Mouse (Mus musculus) CH12F3 (cell line): ENCODE measurements around the gene Pik3c2a.

Source experiments
- in situ Hi-C: fragments of 300-500 bp; cut with MboI; formaldehyde crosslinking; loops from 2 replicates; pipeline ENCODE4 v1.14.3; 2020; ENCODE audit warnings: low sequenced_read_pairs

The Pik3c2a gene

DNA sequence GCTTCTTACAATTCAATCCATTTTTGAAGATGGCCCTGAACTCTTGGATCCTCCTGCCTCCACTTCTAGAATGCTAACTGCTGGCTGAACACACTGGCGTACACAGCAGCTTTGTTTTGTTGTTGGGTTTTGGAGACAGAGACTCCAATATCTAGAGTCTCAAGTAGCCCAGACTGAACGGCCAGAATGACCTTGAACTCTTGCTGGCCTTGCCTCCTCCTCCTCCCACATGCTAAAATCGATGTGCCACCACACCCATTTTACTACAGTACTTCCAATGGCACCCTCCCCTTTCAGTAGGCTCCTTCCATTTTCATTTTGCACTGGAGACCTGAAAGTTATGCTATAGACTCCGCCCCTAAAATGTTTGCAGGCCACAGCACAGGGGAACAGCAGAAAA, 142.1 kb downstream of the Pik3c2a start:
- in situ Hi-C loops, result no loop called here

DNA sequence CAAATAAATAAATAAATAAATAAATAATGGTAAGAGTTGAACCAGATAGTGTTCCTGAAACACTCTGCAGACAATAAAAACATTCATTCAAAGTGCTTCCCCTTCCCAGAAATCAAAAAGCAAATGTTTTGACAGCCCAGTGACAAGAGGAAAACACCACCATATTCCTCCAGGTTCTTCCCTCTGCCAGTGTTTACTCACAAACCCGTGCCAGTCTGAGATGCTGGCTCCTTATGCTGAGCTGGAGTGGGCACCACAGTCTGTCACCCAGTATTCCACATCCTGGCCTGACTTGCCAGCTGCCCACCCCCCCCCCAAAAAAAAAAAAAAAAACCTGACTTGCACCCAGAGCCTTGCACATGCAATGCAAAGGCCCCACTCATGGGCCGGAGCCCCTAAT, 144.4 kb downstream of the Pik3c2a start:
- in situ Hi-C loops, result no loop called here

DNA sequence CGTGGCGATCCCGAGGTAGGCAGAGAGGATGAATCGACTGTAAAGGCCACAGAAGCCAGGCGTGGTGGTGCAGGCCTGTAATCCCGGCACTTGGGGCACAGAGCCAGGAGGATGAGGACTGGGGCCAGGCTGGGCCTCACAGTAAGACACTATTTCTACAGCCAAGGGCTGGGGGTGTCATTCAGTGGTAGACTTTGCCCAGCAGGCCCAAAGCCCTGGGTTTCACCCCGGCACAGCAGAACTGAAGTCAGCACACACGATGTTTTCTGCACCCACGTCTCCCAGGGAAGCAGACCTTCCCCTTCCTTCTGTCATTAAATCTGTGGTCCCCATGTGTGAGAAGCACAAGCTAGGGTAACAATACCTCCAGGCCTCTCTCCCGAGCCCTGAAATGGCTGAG, 144.9 kb downstream of the Pik3c2a start:
- in situ Hi-C loops, result no loop called here

DNA sequence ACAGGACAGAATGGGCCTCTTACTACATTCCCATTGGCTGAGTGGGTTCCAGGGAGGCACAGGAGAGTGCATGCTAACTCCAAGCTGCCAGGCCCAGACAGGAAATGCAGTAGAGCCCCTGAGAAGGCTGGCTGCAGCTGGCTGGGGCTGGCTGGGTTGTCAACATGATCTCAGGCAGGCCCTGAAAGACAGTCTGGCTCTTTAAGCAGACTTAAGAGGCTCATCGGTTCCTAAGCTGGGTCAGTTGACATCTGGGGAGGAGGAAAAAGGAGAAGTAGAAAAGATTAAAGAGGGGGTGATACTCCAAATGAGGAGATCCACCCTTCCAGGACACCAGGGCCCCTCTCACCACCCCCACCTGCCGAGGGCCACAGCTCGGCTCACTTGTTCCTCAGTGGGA, 148.3 kb downstream of the Pik3c2a start:
- in situ Hi-C loops, result no loop called here

DNA sequence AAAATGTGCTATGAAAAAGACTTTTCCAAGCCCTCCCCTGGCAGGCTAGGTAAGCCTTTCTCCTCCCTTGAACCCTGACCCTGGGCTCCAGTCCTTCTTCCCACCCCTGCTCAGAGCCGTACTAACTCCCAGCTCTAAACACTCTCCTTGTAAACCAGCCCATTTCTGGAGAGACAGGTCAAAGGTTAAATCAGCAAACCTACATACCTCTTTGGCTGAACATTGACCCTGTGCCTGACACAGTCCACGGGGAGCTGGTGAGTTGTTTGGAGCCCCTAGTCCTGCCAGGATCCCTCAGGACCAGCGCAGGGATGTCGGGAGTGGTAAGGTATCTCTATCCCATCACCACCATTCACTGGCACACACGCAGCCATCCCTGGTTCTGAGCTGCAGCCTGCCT, 150.9 kb downstream of the Pik3c2a start:
- in situ Hi-C loops, result no loop called here

DNA sequence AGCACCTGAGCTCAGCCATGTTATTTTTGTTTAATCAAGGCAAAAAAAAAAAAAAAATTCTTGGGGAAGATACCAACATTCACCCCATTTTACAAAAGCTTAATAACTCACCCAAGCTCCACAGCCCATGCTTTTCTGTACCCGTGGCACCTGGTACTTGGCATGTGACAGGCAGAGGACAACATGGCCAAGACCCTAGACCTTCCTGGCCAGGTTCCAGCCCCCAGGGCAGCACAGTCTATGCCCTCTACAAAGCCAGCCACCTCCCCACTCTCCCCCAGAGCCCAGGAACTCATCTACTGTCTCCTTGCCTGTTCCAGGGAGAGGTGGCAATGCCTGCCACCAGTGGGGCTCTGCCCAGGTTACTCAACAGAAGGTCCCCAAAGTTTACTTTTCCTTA, 152.7 kb downstream of the Pik3c2a start:
- in situ Hi-C loops, result no loop called here

DNA sequence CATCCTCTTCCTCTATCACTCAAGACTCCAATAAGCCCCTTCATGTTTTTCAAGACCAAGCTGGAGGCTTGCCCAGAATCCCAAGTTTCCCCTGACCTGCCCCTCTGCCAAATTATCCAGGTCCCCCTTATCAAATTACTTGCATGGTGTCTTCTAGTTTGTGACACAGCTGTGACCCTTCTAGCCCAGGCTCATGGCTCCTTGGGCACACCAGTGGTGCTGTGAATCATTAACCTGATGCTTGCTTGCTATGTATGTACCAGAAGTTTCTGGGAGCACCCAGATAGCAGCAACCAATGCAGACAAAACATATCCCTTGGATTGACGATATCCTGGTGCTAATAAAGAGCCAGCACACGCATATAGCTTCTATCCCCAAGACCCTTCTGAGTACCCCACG, 154.3 kb downstream of the Pik3c2a start:
- in situ Hi-C loops, result no loop called here

DNA sequence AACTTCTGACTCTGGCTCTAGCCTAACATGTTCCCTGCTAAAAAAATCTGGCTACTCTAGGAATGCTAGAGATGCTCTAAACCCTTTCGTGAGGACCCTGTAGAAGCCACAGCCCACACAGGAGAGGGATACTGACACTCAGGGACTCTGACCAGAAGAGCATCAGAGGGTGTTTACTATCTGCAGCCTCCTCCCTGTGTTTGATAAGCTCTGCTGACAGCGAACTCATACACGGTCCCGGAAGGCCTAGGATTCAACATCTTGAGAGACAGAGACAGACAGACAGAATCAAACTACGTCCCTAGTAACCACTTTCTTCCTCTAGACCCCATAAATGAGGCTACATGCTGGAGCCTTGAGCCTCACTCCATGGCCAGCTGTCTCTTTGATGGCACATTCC, 155.3 kb downstream of the Pik3c2a start:
- in situ Hi-C loops, result no loop called here
